Mouse (Mus musculus): ENCODE results near the gene Itgal.
"Not testable (repeated sequence)": the region's sequence is repeated elsewhere in the genome, so short reads cannot be mapped to it uniquely, and the experiment has no call there.

Itgal gene

DNA sequence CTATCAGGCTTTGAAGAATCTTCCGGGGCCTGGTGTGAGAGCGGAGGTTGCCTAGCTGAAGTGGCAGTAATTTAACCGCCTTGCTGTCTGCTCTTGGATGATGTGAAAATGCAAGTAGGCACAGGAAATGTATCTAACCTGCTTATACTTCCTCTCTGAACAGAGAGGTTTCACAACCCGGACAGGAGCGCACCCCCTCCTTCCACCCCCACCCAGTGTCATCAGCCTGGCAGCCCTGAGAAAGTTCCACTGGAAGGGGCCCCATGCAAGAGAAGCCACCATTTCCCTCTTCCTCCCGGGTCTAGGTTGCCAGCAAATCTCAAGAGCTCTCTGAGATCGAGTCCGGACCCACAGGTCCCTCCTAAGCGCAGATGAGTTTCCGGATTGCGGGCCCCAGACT lies at the start of gene Itgal:
Gene Itgal, plus strand, starts transcription at position 163 of the 400 bp plus-strand sequence.
- DNase-seq: no peak

DNA sequence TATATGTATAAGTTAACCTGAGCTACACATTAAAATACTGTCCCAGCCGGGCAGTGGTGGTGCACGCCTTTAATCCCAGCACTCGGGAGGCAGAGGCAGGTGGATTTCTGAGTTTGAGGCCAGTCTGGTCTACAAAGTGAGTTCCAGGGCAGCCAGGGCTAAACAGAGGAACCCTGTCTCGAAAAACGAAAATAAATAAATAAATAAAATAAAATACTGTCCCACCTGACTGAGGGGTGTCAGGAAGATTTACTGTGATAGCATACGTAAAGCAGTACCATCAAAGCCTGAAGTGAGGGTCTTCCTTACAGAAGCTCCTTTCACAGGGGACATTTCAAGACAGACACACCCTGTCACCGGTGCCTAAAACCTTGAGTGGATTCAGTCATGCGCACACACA lies 45.5 kb upstream of the Itgal start:
- not testable (repeated sequence) for DNase-seq

DNA sequence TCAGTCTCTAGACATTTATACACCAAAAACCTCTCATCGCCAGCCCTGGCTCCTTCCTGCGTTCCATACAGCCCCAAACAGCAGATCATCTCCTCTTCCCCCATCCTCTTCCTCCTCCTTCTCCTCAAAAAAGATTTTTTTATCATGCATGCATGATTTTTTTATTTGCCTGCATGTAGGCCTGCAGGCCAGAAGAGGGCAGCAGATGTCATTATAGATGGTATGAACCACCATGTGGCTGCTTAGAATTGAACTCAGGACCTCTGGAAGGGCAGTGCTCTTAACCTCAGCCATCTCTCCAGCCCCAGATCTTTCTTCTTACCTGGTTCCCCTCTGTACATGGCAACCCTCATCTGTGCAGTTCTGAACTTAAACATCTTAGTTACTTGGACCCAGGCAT lies 43.6 kb upstream of the Itgal start:
- DNase-seq: no peak

DNA sequence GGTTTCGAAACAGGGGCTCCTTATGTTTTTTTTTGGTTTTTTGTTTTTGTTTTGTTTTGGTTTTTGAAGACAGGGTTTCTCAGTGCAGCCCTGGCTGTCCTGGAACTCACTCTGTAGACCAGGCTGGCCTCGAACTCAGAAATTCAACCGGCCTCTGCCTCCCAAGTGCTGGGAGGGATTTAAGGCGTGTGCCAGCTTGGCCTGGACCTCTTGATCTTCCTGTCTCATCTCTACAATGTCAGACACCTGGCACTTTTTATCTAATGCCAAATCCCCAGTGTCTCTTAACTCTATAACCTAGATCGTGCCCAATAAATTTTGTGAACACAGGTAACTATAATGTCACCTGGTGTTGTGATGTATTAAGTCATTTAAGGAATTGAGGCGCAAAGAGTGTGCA lies 42.7 kb upstream of the Itgal start:
- no peak for DNase-seq

DNA sequence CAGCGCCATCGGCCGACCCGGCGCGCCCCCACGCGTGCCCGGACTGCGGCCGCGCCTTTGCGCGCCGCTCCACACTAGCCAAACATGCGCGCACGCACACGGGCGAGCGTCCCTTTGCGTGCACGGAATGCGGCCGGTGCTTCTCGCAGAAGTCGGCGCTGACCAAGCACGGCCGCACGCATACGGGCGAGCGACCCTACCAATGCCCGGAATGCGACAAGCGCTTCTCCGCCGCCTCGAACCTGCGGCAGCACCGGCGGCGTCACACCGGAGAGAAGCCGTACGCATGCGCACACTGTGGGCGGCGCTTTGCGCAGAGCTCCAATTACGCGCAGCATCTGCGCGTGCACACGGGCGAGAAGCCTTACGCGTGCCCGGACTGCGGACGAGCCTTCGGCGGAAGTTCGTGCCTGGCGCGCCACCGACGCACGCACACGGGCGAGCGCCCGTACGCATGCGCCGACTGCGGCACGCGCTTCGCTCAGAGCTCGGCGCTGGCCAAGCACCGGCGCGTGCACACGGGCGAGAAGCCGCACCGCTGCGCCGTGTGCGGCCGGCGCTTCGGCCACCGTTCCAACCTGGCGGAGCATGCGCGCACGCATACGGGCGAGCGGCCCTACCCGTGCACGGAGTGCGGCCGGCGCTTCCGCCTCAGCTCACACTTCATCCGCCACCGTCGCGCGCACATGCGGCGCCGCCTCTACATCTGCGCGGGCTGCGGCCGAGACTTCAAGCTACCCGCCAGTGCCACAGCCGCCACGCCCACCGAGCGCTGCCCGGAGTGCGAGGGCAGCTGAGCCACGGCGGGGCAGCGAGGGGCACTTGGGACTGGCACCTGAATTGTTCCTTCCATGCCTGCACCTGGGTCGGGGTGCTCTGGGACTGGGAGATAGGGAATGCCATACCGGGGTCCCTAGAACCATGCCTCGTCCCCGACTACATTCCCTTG lies 42.0 kb upstream of the Itgal start:
- peak; percentile 97 for DNase-seq

DNA sequence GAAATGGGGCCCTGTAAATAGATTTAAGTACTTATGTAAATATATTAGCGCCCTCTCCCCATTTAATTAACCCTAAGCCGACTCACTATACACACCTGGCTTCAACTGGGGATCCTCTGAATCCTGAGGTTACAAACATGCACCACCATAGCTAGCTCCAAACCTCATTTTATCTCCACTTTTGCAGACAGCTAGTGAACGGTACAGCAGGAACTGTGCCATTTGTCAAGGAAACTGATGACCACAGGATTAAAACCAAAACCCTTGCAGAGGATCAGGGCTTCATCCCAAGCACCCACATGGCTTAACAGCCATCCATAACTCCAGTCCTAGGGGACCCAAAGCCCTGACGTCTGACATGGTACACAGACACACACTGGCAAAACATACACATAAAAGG lies 41.1 kb upstream of the Itgal start:
- no peak for DNase-seq

DNA sequence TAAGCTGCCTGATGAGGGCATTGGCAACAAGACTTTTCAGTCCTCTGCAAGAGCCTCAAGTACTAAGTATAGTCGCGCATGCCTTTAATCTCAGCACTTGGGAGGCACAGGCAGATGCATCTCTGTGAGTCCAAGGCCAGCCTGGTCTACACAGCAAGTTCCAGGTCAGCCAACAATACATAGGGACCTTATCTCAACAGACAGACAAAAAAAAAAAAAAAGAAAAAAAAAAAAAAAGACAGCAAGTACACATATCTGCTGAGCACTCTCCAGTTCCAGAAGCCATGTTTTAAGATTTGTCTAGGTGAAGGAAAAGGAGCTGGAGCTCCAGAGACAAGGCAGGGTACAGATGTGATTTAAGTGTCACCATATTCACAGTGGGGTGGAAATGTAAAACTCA lies 40.1 kb upstream of the Itgal start:
- no peak for DNase-seq

DNA sequence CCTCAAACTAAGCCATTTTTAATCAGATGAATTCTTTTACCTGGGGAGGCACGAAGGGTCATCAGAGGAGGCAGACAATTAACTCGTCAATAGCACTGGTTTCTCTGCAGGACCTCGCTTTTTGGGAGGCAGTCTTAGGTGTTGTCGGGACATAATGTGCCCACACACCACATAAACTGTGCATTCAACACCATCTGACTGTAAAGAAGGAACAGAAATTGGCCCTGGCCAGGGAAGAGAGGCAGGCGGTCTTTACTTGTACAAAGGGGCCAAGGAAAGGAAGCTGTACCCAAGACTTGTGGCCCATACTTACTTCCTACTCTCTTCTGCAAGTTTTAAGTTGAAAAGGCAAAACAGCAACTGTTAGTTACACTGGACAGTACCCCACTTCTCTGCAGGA lies 39.5 kb upstream of the Itgal start:
- DNase-seq: no peak

DNA sequence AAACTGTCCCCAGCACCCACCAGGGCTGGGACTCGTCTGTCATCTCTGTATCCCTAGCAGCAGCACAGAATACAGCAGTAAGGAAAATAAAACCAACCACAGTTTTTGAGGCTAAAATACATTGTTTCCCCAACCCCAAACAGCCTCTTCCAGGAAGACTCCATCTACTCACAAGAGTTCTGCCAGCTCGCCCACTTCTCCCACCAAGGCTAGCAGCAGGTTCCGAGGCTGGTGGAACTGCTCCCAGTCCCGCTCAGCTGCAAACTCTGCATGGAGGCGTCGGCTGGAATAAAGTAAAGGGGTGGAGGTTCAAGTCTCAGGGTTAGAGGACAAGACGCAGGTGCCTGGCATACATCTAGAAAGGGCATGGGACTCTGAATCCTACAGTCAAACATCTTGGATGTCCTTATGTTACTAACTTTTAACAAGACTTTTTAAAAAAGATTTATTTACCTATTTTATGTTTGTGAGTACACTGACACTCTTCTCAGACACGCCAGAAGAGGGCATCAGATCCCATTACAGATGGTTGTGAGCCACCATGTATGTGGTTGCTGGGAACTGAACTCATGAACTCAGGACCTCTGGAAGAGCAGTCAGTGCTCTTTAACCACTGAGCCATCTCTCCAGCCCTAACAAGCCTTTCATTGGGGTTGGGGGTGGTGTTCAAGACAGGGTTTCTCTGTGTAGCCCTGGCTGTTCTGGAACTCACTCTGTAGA lies 36.7 kb upstream of the Itgal start:
- DNase-seq: no peak

DNA sequence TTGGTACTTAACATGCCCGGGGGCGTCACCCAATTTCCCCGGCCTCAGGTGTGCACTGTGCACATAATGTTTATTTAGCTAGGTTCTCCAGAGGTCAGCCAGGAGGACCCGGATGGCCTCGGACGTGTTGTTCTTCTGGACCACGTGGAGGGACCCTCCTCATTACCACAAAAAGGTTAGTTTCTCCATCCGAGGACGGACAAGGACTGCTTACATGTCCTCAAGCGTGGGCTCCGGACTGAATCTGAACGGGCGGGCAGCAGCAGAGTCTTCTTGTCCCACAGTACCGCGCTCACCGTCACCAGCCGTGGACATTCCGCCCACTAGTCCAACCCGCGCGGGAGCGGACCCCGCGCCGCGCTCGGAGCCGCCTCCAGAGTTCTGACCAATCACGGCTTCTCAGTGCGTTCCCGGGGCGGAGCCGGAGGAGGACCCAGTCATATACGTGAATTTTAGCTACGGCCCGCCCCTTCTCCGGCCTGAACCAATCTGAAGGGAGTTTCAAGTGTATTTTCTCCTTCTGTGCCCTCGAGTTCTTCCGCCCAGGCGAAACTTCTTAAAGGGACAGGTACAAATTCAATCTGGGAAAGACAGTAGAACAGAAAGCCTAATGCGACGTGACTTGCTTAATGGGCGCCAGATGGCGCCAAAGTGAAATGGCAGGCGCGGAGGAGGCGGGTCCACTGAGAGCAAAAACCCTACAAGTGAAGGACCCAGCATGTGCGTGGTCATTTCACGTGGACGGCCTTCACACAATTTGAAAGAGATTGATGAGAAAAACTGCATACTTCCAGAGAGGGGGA lies 35.5 kb upstream of the Itgal start, which contains the start of gene Dctpp1:
Gene Dctpp1, minus strand, starts transcription at position 401 of the 803 bp plus-strand sequence.
- peak; percentile 95 for DNase-seq

DNA sequence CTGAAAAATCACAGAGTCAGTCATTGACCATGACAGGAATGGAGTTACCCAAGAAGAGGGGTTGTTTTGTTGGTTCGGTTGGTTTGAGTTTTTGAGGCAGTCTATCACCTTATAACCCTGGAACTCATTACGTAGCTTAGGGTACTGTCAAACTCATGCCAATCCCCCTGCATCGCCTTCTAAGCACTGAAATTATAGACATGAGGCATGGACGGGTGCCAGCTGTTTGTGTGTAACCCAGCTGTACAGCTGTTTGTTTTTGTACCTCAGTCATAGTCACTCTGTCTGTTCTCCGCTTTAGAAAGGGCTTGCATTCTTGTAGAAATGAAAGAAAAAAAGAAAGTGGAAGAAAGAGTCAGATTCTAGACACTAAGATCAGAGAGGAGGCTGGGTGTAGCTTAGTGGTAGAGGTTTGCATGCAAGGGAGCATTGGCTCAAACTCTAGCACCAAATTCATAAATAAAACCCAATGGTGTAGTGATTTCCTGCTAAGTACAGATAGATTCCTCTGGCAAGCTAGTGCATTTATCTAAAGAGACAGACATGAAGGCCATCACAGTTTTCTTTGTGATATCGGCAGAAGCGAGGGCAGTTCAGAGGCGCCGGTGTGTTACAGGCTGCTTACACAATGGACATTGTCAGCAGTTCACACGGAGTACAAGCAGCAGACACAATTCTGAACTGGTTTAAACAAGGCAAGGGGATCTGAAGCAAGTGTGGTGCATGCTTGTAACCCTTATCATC lies 33.7 kb upstream of the Itgal start:
- DNase-seq: no peak

DNA sequence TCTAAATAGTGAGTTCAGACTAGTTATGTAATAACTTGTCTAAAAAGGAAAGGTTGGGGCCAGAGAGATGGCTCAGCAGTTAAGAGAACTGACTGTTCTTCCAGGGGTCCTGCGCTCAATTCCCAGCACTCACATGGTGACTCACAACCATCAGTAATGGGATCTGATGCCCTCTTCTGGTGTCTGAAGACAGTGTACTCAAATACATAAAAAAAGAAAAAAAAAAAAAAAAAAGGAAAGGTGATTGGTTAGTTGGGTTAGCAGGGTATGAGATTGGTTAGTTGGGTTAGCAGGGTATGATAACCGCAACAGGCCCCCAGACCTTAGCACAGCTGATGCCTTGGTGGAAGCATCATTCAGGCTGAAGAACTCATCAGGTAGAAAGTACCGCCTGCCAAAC lies 32.5 kb upstream of the Itgal start:
- DNase-seq: no peak

DNA sequence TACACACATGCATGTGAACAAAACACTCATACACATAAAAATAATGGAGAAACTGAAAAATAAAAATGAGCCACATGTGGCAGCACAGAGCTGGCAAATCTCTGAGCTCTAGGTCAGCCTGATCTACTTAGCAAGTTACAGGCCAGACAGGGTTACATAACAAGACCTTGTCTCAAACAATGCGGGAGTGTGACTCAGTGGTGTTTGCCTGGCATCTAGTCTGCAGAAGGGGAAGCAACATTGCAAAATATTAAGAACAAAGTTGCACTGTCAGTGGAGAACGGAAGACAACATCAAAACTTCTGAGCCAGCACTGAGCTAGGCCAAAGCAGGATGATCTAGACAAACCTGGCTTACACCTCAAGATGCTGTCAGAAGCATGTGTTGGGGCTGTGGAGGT lies 25.8 kb upstream of the Itgal start:
- no peak for DNase-seq

DNA sequence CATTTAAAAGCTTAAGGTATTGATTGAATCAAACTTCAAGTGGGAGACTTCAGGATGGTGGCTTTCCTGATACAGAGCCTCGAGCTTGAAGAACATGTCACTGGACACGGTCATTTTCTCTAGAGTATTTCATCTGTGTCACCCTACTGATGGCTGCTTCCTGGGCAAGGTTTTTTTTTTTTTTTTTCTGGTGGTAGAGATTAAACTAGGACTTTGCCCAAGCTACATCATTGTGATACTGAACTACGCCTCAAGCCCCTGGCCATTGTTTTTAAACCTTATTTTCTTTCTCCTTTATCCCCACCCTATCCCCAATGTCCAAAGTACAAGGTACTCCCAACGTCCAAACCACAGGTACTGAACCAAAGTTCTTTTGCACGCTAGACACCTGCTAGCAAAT lies 25.4 kb upstream of the Itgal start:
- no peak for DNase-seq

DNA sequence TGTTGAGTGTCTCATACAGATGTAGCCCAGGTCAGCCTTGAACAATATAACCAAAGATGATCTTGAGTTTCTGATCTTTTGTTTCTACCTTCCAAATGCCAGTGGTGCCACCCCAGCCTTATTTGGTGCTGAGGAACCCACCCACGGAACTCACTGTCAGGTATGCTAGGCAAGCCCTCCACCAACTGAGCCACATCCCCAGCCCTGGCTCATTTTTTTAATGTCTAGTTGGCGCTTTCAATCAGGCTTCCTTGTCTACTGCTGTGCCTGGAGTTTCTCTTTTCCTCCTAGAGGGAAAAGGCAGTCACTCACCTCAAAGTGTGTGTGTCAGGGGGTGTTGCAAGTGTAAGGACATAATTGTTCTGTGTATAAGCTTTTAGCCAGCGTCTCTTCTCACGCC lies 25.0 kb upstream of the Itgal start:
- no peak for DNase-seq

DNA sequence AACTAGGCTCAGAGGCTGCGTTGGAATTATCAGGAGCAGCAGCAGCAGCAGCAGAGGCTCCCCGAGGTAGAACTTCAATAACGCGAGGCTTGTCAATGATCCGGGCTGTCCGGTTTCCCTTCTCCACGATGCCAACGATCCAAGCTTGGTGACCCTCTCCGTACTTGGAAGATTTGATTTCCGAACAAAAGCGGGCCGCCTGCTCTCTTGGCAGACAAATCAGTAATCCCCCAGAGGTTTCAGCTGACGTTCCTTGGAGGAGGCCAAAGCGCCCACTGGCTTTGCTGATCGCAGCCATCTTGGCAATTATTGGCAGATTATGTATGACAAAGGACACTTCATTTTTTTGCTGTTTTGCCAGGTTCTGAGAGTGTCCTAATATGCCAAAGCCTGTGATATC lies 23.5 kb upstream of the Itgal start:
- no peak for DNase-seq

DNA sequence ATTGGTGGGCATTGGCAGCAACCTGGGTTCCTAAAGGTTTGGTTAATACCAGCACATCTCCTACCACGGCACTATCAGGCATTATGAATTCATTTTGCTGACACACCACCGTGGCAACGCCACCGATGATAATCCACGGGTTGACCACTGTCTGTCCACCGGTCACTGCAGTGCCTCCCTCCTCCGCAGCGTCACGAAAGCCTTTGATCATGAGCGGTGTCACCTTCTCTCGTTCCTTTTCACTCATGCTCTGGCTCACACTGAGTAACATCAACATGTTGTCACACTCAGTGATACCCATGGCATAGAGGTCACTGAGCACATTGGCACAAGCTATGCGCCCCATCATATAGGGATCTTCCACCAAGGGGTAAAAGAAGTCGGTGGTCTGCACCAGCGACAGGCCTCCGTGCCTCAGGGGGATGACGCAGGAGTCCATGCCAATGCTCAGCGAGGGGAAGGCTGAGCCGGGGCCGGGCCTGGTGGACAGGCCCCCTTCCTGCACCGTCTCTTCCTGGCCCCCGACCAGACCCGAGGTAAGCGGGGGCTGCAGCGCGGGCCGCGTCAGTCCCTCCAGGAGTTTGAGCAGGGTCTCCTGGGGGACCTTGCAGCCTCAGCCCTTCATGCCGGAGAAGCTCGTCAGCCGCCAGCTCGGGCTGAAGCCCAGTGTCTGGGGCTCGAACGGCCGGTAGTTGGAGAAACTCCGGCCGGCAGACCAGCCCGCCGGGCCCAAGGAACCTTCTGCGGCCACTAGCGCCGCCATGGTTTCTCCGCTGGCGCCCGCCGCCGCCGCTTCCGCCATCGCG lies 22.7 kb upstream of the Itgal start:
- DNase-seq: peak; percentile 38

DNA sequence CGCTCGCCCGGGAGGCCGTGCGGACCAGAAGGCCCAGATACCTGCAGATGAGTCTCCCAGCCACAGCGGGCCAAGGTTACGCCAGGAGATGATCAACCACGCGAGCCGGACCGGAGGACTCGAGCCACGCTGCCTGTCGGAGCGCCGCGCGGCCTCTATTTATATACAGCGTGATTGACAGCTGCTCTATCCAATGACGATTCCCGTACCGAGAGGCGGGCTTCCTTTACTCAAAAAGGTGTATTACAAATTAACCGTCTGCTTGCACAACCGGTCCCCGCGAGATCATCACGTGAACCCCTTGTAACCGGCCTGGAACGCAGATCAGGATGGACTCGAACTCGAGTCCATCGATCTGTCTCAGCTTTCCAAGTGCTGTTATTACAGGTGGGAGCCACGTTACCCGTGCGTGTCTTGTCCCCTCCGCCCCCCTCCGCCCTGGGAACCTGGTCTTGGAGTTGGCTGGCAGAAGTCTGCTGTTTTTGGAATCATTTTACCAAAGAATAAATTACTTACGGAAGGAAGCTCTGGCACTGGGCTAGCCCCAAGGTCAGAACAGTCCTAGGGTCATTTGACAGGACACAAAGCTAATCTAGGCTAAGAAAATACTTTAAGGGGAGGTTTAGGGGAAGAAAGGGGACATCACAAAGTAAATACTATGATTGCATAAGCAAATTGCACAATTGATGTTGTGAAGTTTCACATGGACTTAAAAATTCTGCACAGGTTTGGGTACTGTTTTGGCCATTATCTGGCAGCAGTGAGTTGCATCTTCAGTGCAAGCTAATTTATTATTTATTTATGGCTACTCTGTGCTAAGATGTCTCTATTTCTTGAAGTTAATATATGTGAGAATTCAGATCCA lies 21.9 kb upstream of the Itgal start, which contains the start of gene Sephs2:
Gene Sephs2, minus strand, starts transcription at position 131 of the 865 bp plus-strand sequence.
- peak; percentile 93 for DNase-seq

DNA sequence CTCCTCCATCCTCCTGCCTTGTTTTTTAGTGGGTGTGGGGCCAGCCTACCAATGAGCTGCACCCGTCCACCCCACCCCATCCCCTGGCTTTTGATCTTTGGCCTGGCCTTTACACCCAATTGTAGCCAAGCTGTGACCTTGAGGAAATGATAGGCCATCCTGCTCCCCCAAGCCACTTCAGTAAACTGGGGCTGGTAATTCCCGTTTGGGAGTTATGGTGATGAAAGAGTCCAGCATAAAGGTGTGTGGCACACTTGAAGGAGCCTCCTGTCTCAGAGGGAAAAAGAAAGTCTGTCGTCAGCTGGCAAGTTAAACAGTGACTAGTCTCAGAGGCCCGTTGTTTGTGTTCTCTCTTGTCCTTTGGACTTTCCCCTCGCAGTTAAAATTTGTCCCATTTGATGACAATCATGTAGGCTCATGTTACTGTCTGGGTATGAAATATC lies 19.5 kb upstream of the Itgal start:
- DNase-seq: no peak

DNA sequence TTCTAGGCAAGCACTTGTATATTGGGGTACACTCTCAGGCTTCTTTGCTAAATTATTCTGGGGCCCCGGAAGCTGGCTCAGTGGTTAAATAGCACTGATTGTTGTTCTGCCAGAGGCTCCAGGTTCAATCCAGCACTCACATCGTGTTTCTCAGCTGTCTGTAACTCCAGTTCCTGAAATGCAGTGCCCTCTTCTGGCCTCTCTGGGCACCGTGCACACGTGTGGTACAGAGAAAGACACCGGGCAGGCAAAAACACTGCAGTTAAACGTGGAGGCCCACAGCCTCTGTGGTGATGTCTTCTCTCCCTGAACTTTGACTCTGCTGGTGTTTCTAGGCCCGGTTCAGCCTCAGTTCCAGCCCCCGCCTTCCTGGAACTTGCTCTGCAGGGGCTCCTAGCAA lies 17.7 kb upstream of the Itgal start:
- DNase-seq: peak; percentile 36

Data from right cerebral cortex, postnatal 14 days (tissue).